Mouse (Mus musculus): ENCODE measurements around the gene Pgf.

Pgf gene

GRCm38 (mm10) chr12:85177740-85178239 is at the start of gene Pgf:
Gene Pgf (minus strand): TSS chr12:85177790.
- DNase-seq (ENCODE audit: low spot score in 2 of 2): no peak

GRCm38 (mm10) chr12:85227227-85227626 is 49.6 kb upstream of the Pgf start:
- DNase-seq (ENCODE audit: low spot score in 2 of 2): no peak

GRCm38 (mm10) chr12:85219905-85220290 is 42.3 kb upstream of the Pgf start:
- peak in 1 of 2 experiments; percentile 13 for DNase-seq (ENCODE audit: low spot score in 2 of 2)

- DNase-seq (ENCODE audit: low spot score in 2 of 2): peak; percentile 86 to 90
These were observed 41.8 kb upstream of the Pgf start, which contains the start of gene Eif2b2 for GRCm38 (mm10) chr12:85219236-85219904. Gene Eif2b2 (plus strand): TSS chr12:85219481.

- no peak for DNase-seq (ENCODE audit: low spot score in 2 of 2)
These were observed 40.2 kb upstream of the Pgf start for GRCm38 (mm10) chr12:85217733-85218310.

DNA sequence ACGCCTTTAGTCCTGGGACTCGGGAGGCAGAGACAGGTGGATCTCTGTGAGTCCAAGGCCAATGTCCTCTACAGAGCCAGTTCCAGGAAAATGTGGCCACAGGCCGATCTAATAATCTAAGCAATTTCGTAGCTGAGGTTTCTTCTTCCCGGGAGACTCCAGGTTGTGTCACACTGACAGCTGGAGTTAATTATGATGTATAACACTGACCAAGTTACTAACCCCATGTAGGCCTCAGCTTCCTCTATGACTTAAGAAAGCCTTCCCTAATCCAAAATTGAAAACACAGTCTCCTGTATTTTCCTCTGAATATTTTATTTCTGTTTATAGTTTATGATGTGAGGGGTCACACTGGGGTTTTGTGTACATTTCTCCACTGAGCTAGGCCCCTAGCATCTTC is 37.4 kb upstream of the Pgf start:
- DNase-seq (ENCODE audit: low spot score in 2 of 2): no peak

DNA sequence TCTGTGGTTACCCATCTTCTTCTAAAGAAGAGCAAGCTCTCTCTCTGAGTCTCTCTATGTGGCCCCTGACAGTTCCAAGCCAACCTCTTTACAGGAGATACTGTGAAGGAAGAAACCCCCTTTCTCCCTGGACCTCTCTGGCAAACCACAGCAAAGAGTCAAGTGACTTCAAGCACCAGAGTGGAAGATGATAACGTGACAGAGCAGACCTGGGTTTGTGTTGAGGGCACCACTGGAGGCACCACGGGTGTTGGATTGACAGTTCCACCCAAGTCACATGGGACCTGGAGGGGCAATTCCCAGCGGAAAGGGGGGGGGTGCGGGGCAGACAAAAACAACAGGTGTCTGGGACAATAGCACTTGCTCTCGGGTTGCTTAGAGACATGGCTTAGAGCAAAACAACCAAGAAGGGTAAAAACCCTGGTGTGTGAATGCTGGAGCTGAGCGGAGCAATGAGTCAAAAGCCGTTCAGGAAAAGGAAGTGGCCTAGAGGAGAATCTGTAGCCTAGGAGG is 31.2 kb upstream of the Pgf start:
- DNase-seq (ENCODE audit: low spot score in 2 of 2): no peak

DNA sequence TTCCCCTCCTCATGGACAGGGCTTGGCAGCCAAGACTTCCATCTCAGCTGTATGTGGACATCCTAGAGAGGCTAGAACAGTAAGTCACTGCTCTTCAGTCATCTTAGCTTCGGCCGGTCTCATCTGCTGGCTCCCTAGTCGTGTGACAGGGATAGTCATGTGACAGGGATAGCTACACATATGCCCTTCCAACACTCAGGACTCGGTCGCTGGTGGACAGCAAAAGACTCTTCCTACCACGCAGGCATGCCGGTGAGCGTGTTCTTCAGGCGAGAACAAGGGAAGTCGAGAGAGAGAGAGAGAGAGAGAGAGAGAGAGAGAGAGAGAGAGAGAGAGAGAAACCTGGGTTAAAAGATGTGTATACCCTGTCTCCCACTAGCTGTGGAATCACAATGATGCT is 27.8 kb upstream of the Pgf start:
- DNase-seq (ENCODE audit: low spot score in 2 of 2): no peak

DNA sequence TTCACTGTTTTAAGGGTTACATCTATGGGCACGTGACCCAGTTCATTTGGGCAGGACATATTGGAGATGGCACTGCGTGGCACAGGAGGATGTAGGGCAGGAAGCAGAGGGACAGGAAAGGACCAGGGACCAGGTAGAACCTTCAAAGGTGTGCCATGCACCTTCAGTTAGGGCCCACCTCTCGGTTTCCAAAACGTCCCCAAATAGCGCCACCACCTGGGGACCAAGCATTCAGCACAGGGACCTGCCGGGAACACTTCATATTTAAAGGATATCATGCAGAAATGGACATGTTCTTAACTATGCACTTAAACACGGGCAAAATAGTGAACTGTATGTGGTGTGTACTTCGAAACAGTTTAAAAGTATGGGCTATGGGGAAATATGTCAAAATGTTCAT is 26.5 kb upstream of the Pgf start:
- DNase-seq (ENCODE audit: low spot score in 2 of 2): no peak

- DNase-seq (ENCODE audit: low spot score in 2 of 2): no peak
These were observed 26.1 kb upstream of the Pgf start for GRCm38 (mm10) chr12:85203699-85204098.

- no peak for DNase-seq (ENCODE audit: low spot score in 2 of 2)
These were observed 24.6 kb upstream of the Pgf start for GRCm38 (mm10) chr12:85202191-85202590.

- DNase-seq (ENCODE audit: low spot score in 2 of 2): no peak
These were observed 24.2 kb upstream of the Pgf start for GRCm38 (mm10) chr12:85201830-85202147.

DNA sequence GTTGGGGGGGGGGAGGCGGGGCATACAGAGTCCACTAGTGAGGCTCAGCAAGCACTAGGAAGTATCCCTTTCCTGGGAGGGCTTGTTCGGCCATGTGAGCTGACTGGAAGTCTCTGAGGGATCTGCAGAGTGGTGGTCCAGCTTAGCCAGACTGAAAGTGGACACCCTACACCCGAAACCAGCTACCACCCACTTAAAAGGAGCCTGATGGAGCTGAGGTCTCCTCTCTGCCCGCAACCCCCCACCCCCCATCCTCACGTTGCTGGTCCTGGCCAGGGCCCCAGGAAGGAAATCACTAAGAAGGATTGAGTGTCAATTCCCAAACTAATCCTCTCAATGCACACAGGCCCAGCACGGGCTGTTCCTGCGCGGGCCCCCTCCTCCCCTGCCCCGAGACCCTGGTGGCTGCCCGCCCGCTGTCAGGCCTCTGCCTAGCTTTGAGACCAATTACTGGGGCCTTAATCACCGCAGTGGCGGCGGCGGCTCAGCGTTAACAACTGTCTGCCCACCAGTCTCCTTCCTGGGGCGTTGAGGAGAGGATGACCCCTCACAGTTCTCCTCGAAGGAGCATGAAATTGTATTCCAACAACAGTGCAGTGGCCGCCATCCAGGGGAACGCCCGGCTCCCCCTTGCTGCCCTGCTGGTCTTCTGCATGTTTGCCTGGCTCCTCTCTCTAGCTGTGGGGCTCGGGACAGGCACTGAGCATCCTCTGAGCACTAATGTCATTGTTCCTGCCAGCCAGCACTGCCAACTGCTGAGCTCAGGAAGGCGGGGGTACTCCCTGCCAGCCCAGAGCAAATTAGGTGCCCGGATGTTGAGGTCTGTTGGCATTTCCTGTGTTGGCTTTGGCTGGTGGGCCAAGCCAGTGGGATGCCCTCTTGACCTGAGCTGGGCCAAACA is 23.6 kb upstream of the Pgf start:
- DNase-seq (ENCODE audit: low spot score in 2 of 2): no peak

DNA sequence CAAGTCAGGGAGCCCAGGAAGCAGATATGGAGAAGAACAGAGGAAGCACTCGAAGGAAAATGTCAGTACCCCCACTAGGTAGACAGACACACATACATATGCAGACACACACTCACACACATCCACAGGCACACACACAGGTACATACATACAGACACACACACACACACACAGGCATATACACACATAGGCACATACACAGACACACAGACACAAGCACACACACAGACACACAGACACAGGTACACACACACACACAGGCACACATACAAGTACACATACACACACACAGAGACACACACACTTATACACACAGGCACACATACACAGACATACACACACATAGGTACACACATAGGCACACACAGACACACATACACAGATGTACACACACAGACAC is 22.4 kb upstream of the Pgf start:
- DNase-seq (ENCODE audit: low spot score in 2 of 2): no peak

- DNase-seq (ENCODE audit: low spot score in 2 of 2): no peak
These were observed 20.3 kb upstream of the Pgf start for GRCm38 (mm10) chr12:85197936-85198335.

DNA sequence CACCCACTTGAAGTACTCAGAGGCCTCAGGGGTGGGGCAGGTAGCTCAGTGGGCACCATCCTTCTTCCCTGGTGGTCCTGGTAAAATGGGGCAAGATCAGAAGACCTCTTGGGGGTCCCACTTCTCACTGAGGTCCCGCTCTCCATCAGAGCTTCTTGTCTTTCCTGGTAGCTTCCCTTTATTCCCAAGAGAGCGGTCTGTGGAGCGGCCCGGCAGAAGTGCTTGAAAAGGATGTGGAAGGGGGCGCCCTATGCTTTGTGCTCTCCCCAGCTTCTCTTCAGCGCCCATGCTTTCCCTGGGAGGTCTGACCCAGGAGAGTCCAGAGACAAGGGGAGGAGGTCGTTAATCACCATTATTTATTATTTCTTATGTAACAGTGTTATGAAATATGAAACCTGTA is 19.8 kb upstream of the Pgf start:
- no peak for DNase-seq (ENCODE audit: low spot score in 2 of 2)

DNA sequence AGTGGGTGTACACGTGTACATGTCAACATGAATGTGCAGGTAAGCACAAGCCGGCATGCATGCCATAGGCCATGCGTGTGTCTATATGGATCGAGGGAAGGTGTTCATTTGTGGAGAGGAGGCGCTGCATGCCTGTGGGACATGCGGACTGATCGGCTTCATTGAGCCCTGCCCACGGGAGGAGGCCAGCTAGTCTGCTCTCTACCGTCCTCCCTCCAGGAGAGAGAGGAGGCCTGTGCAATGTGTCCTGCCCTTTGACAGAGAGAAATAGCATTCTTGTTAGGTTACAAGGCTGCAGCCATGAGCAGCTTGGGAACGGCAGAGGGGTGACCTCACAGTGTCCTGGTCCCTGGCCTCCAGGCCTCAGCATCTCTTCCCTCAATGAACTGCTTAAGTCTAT is 18.6 kb upstream of the Pgf start:
- no peak for DNase-seq (ENCODE audit: low spot score in 2 of 2)

GRCm38 (mm10) chr12:85195086-85195485 is 17.5 kb upstream of the Pgf start:
- no peak for DNase-seq (ENCODE audit: low spot score in 2 of 2)

DNA sequence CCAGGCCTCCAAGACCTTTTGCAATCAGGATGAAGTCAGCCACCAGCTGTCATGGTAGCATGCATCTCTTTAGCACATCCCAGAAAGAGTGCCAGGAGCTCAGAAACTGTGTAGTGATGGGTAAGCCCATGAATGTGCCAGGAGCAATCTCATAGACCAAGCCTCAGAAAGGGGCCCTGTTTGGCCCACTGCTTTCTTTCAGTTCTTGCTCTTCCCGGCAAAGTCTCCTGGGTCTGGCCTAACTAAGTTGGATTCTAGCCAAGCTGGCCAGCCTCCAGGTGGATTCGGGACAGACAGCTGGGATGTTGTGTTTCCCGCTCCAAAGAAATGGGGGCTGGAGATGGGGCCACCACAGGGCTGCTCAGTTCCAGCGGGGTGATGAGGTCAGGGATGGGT is 17.0 kb upstream of the Pgf start:
- DNase-seq (ENCODE audit: low spot score in 2 of 2): no peak

DNA sequence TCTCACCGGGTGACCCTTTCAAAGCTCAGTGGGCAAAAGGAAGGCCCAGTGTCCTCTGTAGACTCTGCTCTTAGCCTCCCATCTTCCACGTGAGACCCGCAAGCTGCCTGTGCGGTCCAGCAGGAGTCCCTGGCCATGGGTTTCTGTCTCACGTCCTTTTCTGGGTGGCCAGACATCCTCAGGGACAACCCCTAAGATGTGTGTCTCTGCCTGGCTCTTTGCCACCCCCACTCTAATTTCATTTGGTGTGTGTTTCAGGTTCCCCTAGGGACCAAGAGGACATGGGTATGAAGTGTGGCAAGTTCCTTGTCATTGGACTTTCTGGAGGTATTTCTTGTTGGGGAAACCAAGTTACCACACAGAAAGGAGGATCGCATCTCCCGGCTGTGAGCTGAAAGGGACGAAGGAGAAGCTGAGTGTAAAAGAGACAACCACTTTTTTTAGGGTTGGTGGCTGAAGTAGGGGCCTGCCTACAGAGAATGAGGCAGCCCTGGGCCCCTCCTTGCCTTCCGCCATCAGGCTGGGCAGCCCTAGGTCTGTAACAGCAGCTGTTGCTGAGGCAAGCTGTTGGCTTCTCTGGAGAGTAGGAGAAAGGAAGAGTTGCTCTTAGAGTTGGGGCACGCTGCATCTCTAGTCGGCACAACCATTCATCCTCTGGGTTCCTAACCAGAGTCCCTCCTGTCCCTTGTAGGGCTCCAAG is 16.5 kb upstream of the Pgf start:
- no peak for DNase-seq (ENCODE audit: low spot score in 2 of 2)

DNA sequence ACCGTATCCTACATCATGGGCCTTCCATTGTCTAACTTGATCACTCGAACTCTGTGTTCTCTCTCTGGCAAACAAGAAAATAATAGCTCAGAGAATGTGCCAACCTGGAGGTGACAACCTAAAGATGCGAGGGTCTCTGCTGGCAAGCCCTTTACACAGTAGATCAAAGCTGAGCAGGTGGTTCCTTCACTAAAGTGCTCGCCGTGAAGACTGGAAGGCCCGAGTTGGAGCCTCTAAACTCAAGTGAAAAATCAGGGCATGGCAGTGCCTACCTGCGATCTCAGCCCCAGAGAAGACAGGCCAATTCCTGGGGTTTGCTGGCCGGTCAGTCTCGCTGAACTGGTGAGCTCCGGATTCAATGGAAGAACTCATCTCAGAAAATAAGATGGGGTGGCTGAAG is 15.6 kb upstream of the Pgf start:
- DNase-seq (ENCODE audit: low spot score in 2 of 2): no peak

Measured in spleen, postnatal 14 days (tissue).